Mouse (Mus musculus) G1E (cell line): ENCODE measurements around the gene Kcne4. TPM values are rescaled to one million over a fixed set of nuclear protein-coding genes. Genes with fewer than 3 reads are reported as not detected.

Experiments used
- ATAC-seq: 2 replicates; pipeline ENCODE4 v1.8.0; 2016; ENCODE audit warnings: mild to moderate bottlenecking; ENCODE audit not compliant: insufficient number of reproducible peaks, poor library complexity, low FRiP score, severe bottlenecking; ENCODE audit errors: extremely low read depth
- DNase-seq: peaks from one replicate; pipeline ENCODE4 v3.0.0; 2012; ENCODE audit warnings: low spot score
- H3K27me3 ChIP-seq: 2 replicates; pipeline ENCODE4 v1.6.1; 2012; ENCODE audit warnings: mild to moderate bottlenecking, low read length, inconsistent platforms; ENCODE audit not compliant: insufficient read depth
- H3K36me3 ChIP-seq: replicated peaks from 2 replicates; pipeline ENCODE3; 2012; ENCODE audit warnings: mild to moderate bottlenecking, inconsistent platforms
- H3K4me1 ChIP-seq: 2 replicates; pipeline ENCODE4 v1.6.1; 2012; ENCODE audit warnings: low read depth, low read length, inconsistent platforms, mixed read lengths; ENCODE audit not compliant: insufficient read depth
- H3K4me3 ChIP-seq: 2 replicates; pipeline ENCODE4 v1.5.1; 2012; ENCODE audit warnings: low read depth, mild to moderate bottlenecking, inconsistent platforms, low read length, moderate library complexity, mixed read lengths
- H3K9me3 ChIP-seq: replicated peaks from 2 replicates; pipeline ENCODE4 v1.6.1; 2012; ENCODE audit warnings: inconsistent platforms
- CTCF ChIP-seq: IDR thresholded peaks from 2 replicates; pipeline ENCODE4 v1.5.1; 2012; ENCODE audit warnings: low read depth, low read length, inconsistent platforms, mixed read lengths
- GATA1 ChIP-seq: IDR thresholded peaks from 2 replicates; pipeline ENCODE4 v1.6.1; 2012; ENCODE audit warnings: borderline replicate concordance, low read length, inconsistent platforms, mixed read lengths
- GATA2 ChIP-seq: IDR thresholded peaks from 2 replicates; pipeline ENCODE4 v1.6.1; 2012; ENCODE audit warnings: low read depth, low read length, inconsistent platforms, borderline replicate concordance
- POLR2AphosphoS5 ChIP-seq: IDR thresholded peaks from 2 replicates; pipeline ENCODE4 v1.6.1; 2012; ENCODE audit warnings: low read depth, low read length, inconsistent platforms; ENCODE audit not compliant: insufficient replicate concordance
- TAL1 ChIP-seq: conservative IDR thresholded peaks from 2 replicates; pipeline ENCODE4 v1.6.1; 2012; ENCODE audit warnings: low read depth, low read length, inconsistent platforms, mixed read lengths
- polyA plus RNA-seq: library from polyadenylated mRNA; stranded (reverse); fragments of >175 nt; gene quantifications from 2 replicates; pipeline ENCODE4 v1.2.3, GENCODE M21; 2012
- total RNA-seq, 2 experiments: library from RNA; stranded (forward) in 1 of 2; stranded (reverse) in 1 of 2; fragments of 200-1000 nt in 1 of 2; fragments of >200 nt in 1 of 2; fragmentation: Nextera tagmentation in 1 of 2; gene quantifications; 2 replicates each; pipeline ENCODE4 v1.2.3; 2014 to 2017

Kcne4 gene
- total and polyA plus RNA-seq, 3 experiments: 0.11 TPM; not detected in 2

GRCm38 (mm10) chr1:78811975-78812490 lies 4.5 kb upstream of the Kcne4 start:
- Histone ChIP-seq H3K9me3 (no peaks in the 10 kb centered on the region), H3K36me3 (no peaks in the 10 kb centered on the region), H3K27me3 (no peaks in the 10 kb centered on the region), H3K4me1 (no peaks in the 10 kb centered on the region), H3K4me3 (no peak overlapping the region)
- DNase-seq: no peak
- TF ChIP-seq CTCF (no peak), TAL1 (no peak), POLR2AphosphoS5 (no peak), GATA1 (no peak), GATA2 (no peak)
- ATAC-seq: no peak

- Histone ChIP-seq H3K9me3 (no peaks in the 10 kb centered on the region), H3K36me3 (no peaks in the 10 kb centered on the region), H3K4me3 (no peak overlapping the region), H3K4me1 (no peaks in the 10 kb centered on the region), H3K27me3 (no peaks in the 10 kb centered on the region; the same call in 1 of the 2 replicates)
- ATAC-seq: no peak
- no peak for TF ChIP-seq GATA2
- no peak for TF ChIP-seq GATA1
- TF ChIP-seq POLR2AphosphoS5: no peak
- DNase-seq: no peak
Measured at GRCm38 (mm10) chr1:78817756-78818155, 1.2 kb downstream of the Kcne4 start.

GRCm38 (mm10) chr1:78818630-78819526 lies 2.3 kb downstream of the Kcne4 start:
- DNase-seq (no peak), ATAC-seq (no peak)
- TF ChIP-seq POLR2AphosphoS5 (no peak), CTCF (no peak), TAL1 (no peak), GATA2 (no peak), GATA1 (no peak)
- Histone ChIP-seq H3K4me3 (no peak overlapping the region), H3K4me1 (no peaks in the 10 kb centered on the region), H3K36me3 (no peaks in the 10 kb centered on the region), H3K27me3 (no peaks in the 10 kb centered on the region; the same call in 1 of the 2 replicates), H3K9me3 (no peaks in the 10 kb centered on the region)

DNA sequence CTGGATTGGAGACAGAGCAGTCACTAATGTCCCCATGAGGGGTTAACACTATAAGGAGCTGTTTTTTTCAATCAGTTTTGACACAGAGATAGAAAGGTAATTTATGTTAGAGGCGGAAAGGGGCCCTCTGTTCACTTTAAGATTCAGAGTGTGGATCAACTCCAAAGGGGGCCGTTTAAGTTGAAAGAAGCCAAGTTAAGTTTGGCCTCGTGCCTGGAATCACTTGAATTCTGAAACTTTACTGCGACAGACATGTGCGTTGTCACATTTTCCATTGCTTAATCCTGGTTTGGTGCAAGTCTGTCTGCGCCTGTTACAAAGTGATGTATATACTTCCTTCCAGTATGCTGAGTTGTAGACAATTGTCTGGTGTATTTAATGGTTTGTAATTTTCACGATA lies 3.0 kb downstream of the Kcne4 start:
- no peaks in the 10 kb centered on the region for H3K9me3 ChIP-seq
- no peaks in the 10 kb centered on the region for H3K4me1 ChIP-seq
- TF ChIP-seq CTCF (no peak), GATA2 (no peak), TAL1 (no peak)
- H3K27me3 ChIP-seq: no peaks in the 10 kb centered on the region; the same call in 1 of the 2 replicates
- no peaks in the 10 kb centered on the region for H3K36me3 ChIP-seq
- H3K4me3 ChIP-seq: no peak overlapping the region
- DNase-seq: no peak
- no peak for ATAC-seq

DNA sequence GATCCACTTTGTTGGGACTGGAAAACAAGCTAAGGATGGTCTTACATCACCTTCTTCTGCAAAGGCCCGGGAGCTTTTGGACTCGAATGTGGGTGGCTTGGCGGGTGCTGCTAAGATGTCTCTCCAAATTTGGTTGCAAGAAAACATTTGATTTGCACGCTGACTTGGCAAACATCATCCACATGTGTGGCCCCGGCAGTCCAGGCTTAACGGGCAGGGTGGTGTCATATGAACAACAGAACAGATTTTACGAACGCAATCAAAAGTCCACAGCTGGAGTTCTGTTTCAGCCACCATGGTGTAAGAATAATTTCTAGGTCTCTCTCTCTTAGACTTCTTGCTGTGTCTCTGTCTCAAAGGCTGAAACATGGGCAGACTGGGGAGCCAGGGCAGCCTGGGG lies 3.6 kb downstream of the Kcne4 start:
- Histone ChIP-seq H3K27me3 (no peaks in the 10 kb centered on the region; the same call in 1 of the 2 replicates), H3K9me3 (no peaks in the 10 kb centered on the region), H3K4me3 (no peak overlapping the region), H3K36me3 (no peaks in the 10 kb centered on the region), H3K4me1 (no peaks in the 10 kb centered on the region)
- no peak for DNase-seq
- no peak for ATAC-seq
- TF ChIP-seq CTCF: no peak
- TF ChIP-seq GATA1: no peak
- no peak for TF ChIP-seq POLR2AphosphoS5
- no peak for TF ChIP-seq GATA2
- no peak for TF ChIP-seq TAL1

DNA sequence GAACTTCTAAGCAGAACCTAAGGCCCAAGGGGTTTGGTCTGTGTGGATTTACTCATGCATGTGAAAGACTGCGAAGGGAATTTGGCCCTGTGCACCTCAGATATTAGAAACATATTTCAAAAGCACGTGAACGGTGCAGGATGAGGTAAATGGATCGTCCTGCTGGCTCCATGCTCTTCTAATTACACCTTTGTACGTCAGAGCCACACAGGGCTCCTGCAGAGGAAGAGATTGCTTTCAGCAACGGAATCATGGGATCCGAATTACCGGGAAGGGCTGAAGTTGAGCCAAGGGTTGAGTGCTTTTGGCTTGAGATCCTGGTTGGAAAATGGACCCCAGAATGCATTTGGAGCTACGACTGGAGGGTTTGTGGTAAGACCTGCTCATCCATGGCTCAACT lies 4.6 kb downstream of the Kcne4 start:
- no peaks in the 10 kb centered on the region; the same call in 1 of the 2 replicates for H3K27me3 ChIP-seq
- no peaks in the 10 kb centered on the region for H3K36me3 ChIP-seq
- DNase-seq: no peak
- no peak overlapping the region for H3K4me3 ChIP-seq
- no peaks in the 10 kb centered on the region for H3K4me1 ChIP-seq
- no peaks in the 10 kb centered on the region for H3K9me3 ChIP-seq
- no peak for ATAC-seq
- TF ChIP-seq TAL1 (no peak), CTCF (no peak), GATA1 (no peak), GATA2 (no peak), POLR2AphosphoS5 (no peak)
